Mouse (Mus musculus) lung, embryonic 14.5 days (tissue): ENCODE results near the gene Foxo1. TPM values are rescaled to one million over a fixed set of nuclear protein-coding genes. Genes with fewer than 3 reads are reported as not detected.
A peak's percentile ranks its signal among the peaks of the same experiment; 100 is the strongest.

Experiments used
- ATAC-seq: fragments of 200-750 bp; cut with Nextera tagmentation; 2 replicates; pipeline ENCODE4 v1.8.0; 2017; ENCODE audit warnings: mild to moderate bottlenecking, moderate TSS enrichment, moderate library complexity; ENCODE audit not compliant: insufficient read depth
- DNase-seq: peaks from one replicate; pipeline ENCODE4 v3.0.0-alpha.2; 2015
- H3K27ac ChIP-seq: fragments of 300-500 bp; sonication (generic); 2 replicates; pipeline ENCODE4 v1.5.1; 2014; ENCODE audit warnings: low read depth, mild to moderate bottlenecking, moderate library complexity
- H3K27me3 ChIP-seq: fragments of 300-500 bp; sonication (generic); 2 replicates; pipeline ENCODE4 v1.6.1; 2014; ENCODE audit warnings: low read length, control low read depth; ENCODE audit not compliant: insufficient read depth
- H3K36me3 ChIP-seq: fragments of 300-500 bp; sonication (generic); 2 replicates; pipeline ENCODE4 v1.6.1; 2014; ENCODE audit warnings: control low read depth; ENCODE audit not compliant: insufficient read depth
- H3K4me1 ChIP-seq: fragments of 300-500 bp; sonication (generic); 2 replicates; pipeline ENCODE4 v1.6.1; 2014; ENCODE audit warnings: antibody characterized with exemption, control low read depth; ENCODE audit not compliant: insufficient read depth
- H3K4me2 ChIP-seq: fragments of 300-500 bp; sonication (generic); 2 replicates; pipeline ENCODE4 v1.6.1; 2014; ENCODE audit warnings: mild to moderate bottlenecking
- H3K4me3 ChIP-seq: fragments of 300-500 bp; sonication (generic); 2 replicates; pipeline ENCODE4 v1.5.1; 2014; ENCODE audit warnings: low read depth, low read length
- H3K9ac ChIP-seq: fragments of 300-500 bp; sonication (generic); 2 replicates; pipeline ENCODE4 v1.6.1; 2014
- H3K9me3 ChIP-seq: fragments of 300-500 bp; sonication (generic); 2 replicates; pipeline ENCODE4 v1.6.1; 2016; ENCODE audit warnings: low read depth, low read length, control low read depth
- CTCF ChIP-seq: IDR thresholded peaks from 2 replicates; pipeline ENCODE4 v1.5.1; 2016; ENCODE audit warnings: antibody characterized with exemption, low read depth
- WGBS: fragments of 180-500 bp; shearing (Covaris S2); extraction: QIAGEN DNeasy Blood & Tissue Kit; methylation state at CpG from one replicate; pipeline ENCODE4 v1.1.7; 2014; 5-methylcytosine and 5-hydroxymethylcytosine counted together
- polyA plus RNA-seq: library from polyadenylated mRNA; unstranded; fragments of >200 nt; fragmentation: Nextera tagmentation; extraction: Ambion mirVana; gene quantifications from 2 replicates; pipeline ENCODE4 v1.2.1, GENCODE M21; 2014

The Foxo1 gene
- polyA plus RNA-seq, 1 experiment from 2014 or later = 7.3 TPM

DNA sequence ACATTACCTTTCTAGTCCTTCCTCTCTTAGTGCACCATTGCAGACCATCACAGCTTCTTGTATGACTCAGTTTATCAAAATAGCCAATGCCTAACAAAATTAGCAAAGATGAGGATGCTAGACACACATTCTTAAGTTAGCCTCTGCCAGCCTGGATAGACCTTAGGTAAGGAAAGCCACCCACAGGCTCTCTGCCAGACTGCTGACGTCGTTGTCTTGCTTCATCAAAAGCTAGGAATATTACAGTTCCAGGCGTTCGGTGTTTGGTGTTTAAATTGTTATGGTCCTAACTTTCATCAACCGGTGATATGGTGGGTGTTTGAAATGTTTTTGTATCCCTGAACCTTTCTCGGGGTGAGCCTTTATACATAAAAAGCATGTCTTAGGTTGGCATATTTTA lies 96.4 kb downstream of the Foxo1 start:
- 71% methylated on average over 6 of the region's 6 CpGs for WGBS
- no peak for ATAC-seq

DNA sequence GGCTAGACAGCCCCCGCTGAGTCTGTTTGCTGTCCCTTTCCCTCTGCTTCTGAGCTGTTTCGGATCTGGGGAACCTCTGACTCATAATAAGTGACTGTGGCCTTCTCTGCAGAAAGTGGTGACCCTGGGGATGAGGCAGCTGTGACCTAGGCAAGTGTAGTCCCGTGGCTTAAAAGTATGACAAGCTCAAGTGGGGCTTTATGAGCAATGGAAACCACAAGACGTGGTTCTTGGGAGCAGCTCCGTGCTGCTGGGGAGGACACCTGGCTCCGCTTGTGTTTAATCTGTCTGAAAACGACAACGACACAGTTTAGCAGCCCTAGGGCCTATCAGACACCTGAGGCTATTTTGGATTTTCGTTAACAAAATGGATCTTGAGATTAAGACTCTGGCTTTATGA lies 101.1 kb downstream of the Foxo1 start:
- 87% methylated on average over 9 of the region's 9 CpGs for WGBS
- ATAC-seq (no peak), DNase-seq (no peak)
- Histone ChIP-seq H3K27me3 (no peaks in the 10 kb centered on the region), H3K9me3 (no peaks in the 10 kb centered on the region), H3K4me3 (no peak overlapping the region), H3K36me3 (no peaks in the 10 kb centered on the region), H3K4me1 (no peaks in the 10 kb centered on the region), H3K27ac (no peak overlapping the region), H3K9ac (no peak overlapping the region), H3K4me2 (no peak overlapping the region)
- TF ChIP-seq CTCF = no peak

More for the DNA sequence above, 96.4 kb downstream of the Foxo1 start:
- no peak overlapping the region for H3K4me3 ChIP-seq
- H3K27me3 ChIP-seq = no peaks in the 10 kb centered on the region
- TF ChIP-seq CTCF = no peak
- H3K4me1 ChIP-seq = no peaks in the 10 kb centered on the region
- no peak overlapping the region for H3K9ac ChIP-seq
- no peak for DNase-seq
- no peaks in the 10 kb centered on the region for H3K36me3 ChIP-seq
- H3K27ac ChIP-seq = no peak overlapping the region
- H3K4me2 ChIP-seq = no peak overlapping the region
- no peaks in the 10 kb centered on the region for H3K9me3 ChIP-seq

DNA sequence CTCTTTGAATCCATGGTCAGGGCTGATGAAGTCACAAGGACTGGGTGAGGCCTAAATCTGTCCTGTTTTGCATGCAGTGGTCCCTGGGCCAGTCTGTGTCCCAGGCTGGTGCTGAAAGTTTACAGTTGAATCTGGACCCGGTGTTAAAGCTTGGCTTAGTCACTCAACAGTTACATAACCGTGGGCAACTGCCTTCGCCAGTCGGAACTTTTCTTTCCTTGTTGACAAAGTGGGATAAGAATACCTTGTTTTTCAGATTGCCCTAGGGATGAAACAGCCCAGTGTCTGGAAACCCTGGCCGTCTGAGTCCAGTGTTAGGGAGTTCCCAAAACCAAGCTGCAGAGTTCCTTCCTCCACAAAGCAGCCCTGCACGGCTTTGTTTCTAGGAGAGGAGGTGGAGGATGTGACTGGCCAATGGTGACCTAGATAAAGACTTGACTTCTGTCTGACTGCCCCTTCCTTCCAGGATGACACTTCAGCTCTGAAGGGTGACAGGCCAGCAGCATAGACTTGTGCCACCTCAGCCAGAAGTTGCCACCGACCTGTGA lies 101.8 kb downstream of the Foxo1 start:
- Histone ChIP-seq H3K4me3 (no peak overlapping the region), H3K9ac (no peak overlapping the region), H3K27me3 (no peaks in the 10 kb centered on the region), H3K36me3 (no peaks in the 10 kb centered on the region), H3K4me2 (no peak overlapping the region), H3K4me1 (no peaks in the 10 kb centered on the region), H3K9me3 (no peaks in the 10 kb centered on the region), H3K27ac (no peak overlapping the region)
- DNase-seq (no peak), ATAC-seq (no peak)
- WGBS = 75% methylated on average over 7 of the region's 7 CpGs
- no peak for TF ChIP-seq CTCF

DNA sequence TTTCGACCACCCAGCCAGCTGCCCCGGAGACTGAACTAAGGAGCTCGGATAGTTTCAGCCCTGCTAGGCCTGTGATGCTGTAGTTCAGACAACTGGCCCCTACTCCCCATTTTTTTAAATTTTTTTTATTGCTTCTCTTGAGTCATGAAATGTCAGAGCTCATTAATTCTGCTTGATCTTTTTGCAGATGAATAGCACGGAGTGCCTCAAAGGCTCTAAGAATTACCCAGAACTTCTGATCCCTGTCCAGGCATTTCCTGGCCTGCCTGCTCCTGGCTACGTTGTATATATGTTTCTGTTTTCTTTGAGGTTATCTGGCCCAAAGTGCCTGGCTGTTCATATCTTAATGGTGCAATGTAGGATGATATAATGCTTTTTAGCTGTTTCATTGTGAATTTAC lies 108.8 kb downstream of the Foxo1 start:
- H3K4me1 ChIP-seq = no peaks in the 10 kb centered on the region
- H3K36me3 ChIP-seq = no peaks in the 10 kb centered on the region
- H3K4me3 ChIP-seq = no peak overlapping the region
- H3K9me3 ChIP-seq = no peaks in the 10 kb centered on the region
- H3K27me3 ChIP-seq = no peaks in the 10 kb centered on the region
- DNase-seq = no peak
- no peak for TF ChIP-seq CTCF
- 50% methylated on average over 5 of the region's 5 CpGs for WGBS
- no peak overlapping the region for H3K27ac ChIP-seq
- H3K4me2 ChIP-seq = no peak overlapping the region
- H3K9ac ChIP-seq = no peak overlapping the region
- no peak for ATAC-seq

DNA sequence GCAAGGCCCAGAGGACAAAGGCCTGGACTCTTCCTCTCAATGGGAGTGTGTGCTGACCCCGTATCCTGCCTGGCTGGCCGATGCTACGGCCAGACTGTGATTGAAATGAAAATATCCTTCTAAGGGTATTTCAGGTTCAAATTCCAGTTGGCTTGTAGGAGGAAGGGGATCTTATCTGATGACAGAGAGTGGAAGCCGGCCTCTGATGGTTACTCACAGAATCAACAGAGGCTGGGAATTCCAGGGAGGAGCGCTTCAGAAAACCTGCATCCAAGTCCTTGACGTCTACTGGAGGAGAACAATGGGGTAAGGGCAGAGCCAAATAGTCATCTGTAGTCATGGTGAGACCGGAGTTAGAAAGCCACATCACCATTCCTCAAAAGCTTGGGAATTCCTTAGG lies 115.2 kb downstream of the Foxo1 start:
- ATAC-seq (no peak), DNase-seq (no peak)
- H3K27me3 ChIP-seq = no peaks in the 10 kb centered on the region
- H3K27ac ChIP-seq = no peak overlapping the region
- H3K4me1 ChIP-seq = no peaks in the 10 kb centered on the region
- no peak overlapping the region for H3K9ac ChIP-seq
- no peaks in the 10 kb centered on the region for H3K9me3 ChIP-seq
- no peaks in the 10 kb centered on the region for H3K36me3 ChIP-seq
- H3K4me2 ChIP-seq = no peak overlapping the region
- no peak overlapping the region for H3K4me3 ChIP-seq
- 55% methylated on average over 7 of the region's 7 CpGs for WGBS
- TF ChIP-seq CTCF = no peak

DNA sequence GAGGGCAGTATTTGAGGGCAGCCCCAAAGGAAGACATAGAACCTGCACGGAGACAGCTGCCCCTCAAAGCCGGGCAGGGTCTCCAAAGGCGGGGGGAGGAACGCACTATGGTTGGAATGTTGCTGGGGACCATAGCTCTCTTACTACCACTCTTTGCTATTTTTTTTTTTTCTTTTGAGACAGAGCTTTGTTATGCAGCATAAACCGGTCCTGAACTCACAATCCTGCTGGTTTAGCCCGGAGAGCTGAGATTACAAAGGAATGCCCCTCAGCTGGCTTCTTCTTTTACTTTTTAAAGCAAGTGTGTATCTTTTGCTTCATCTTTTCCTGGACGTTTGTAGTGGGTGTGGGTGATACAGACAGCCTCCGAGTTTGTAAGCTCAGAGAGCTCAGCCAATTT lies 118.2 kb downstream of the Foxo1 start:
- H3K9me3 ChIP-seq = 0 out of 2 replicates have a peak, but pooled peaks cover 3% of the 10 kb centered on the region
- WGBS = 25% methylated on average over 8 of the region's 8 CpGs
- H3K4me3 ChIP-seq = no peak overlapping the region
- no peak for ATAC-seq
- no peaks in the 10 kb centered on the region for H3K4me1 ChIP-seq
- H3K36me3 ChIP-seq = no peaks in the 10 kb centered on the region
- no peak overlapping the region for H3K27ac ChIP-seq
- no peak overlapping the region for H3K9ac ChIP-seq
- no peak overlapping the region for H3K4me2 ChIP-seq
- DNase-seq = no peak
- no peak for TF ChIP-seq CTCF
- no peaks in the 10 kb centered on the region for H3K27me3 ChIP-seq

DNA sequence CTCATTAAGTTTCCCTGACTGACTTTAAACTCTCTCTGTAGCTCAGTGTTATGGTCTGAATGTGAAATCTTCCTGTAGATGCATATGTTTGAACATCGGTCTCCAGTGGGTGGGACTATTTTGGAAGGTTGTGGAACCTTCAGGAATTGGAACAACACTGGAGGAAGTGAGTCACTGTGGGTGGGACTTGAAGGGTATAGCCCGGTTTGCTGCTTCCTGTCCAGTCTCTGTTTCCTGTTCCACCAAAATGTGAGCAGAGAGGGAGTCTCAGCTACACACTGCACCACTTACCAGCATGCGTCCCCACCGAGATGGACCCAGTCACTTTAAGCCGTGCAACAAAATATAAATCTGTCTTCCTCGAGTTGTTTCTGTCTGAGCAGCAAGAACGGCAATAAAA lies 122.2 kb downstream of the Foxo1 start:
- Histone ChIP-seq H3K9me3 (0 out of 2 replicates have a peak, but pooled peaks cover 3% of the 10 kb centered on the region), H3K4me2 (no peak overlapping the region), H3K4me3 (no peak overlapping the region), H3K27ac (no peak overlapping the region), H3K36me3 (no peaks in the 10 kb centered on the region), H3K9ac (no peak overlapping the region), H3K4me1 (no peaks in the 10 kb centered on the region), H3K27me3 (no peaks in the 10 kb centered on the region)
- TF ChIP-seq CTCF = no peak
- 84% methylated on average over 7 of the region's 7 CpGs for WGBS
- DNase-seq (peak; percentile 50), ATAC-seq (no peak)
